Mouse (Mus musculus): Measurements from ENCODE around the gene Lrwd1. TPM values are rescaled to one million over a fixed set of nuclear protein-coding genes. Genes with fewer than 3 reads are reported as not detected.

Lrwd1 gene
- polyA plus RNA-seq (2016; fragmentation: Nextera tagmentation; extraction: Ambion mirVana) = 20.9 and 21.8 TPM in 2 replicates

DNA sequence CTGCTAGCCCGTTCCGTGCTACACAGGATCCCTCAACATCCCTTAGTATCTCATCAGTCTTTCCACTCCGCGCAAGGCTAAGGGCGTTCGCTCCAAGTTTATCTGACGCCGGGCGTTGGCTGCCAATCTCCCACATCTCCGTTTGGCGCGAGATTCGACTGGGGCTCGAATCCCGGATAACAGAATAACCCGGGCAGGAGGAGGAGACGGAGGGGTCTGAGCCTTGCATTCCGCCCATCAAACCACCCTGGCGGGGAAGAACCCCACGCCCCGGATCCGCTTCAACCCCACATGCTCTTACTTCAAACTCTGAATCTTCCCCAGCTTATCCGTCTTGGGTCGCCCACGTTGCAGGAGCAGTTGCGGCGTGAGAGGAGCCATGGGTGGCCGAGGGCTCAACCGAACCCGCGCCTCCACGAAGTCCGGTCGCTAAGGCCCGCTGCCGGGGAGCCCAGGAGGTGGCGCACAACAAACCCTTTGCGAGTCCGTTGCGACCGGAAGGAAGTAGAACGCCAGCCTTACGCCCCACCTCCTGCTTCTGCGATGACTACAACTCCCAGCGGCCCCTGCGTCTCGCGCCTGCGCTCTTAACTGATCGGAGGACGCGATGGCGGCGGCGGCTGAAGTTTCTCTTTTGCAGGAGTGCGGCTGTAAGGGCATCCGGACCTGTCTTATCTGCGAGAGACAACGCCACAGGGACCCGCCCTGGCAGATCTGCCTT is at the start of gene Lrwd1, which contains the start of gene Alkbh4:
Lrwd1 (minus strand) TSS at position 504 of the 721 bp plus-strand sequence.
Alkbh4 (plus strand) TSS at position 576 of the 721 bp plus-strand sequence.
- H3K9ac ChIP-seq = peak within 1 kb of the TSS; percentile 75
- under 1% methylated on average over 60 of the region's 60 CpGs for WGBS
- H3K36me3 ChIP-seq = peaks cover 52% of the 10 kb centered on the region
- H3K4me2 ChIP-seq = peak within 1 kb of the TSS; percentile 81
- H3K4me1 ChIP-seq (replicated peaks) = peaks cover 17% of the 10 kb centered on the region
- peak within 1 kb of the TSS; percentile 20 for H3K27ac ChIP-seq (ENCODE audit: poor library complexity, severe bottlenecking)
- H3K27me3 ChIP-seq (replicated peaks) = no peaks in the 10 kb centered on the region
- peak; percentile 91 for ATAC-seq (ENCODE audit: insufficient number of reproducible peaks, low FRiP score)
- H3K9me3 ChIP-seq (replicated peaks) = no peaks in the 10 kb centered on the region
- H3K4me3 ChIP-seq = peak within 1 kb of the TSS; percentile 65

DNA sequence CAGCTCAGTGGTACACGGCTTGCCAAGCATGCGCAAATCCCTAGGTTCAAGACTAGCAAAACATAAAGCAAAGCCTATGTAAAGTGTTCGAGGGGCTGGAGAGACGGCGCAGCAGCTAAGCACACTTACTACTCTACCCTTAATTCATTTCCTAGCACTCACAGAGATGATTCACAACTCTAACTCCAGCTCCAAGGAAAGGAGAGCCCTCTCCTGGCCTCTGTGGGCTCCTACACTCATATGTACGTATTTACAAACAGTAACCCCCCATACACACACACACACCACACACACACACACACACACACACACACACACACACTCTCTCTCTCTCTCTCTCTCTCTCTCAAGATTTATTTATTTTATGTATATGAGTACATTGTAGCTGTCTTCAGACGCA is 47.9 kb upstream of the Lrwd1 start:
- H3K4me1 ChIP-seq (replicated peaks) = no peaks in the 10 kb centered on the region
- H3K36me3 ChIP-seq = peaks cover 78% of the 10 kb centered on the region
- no peaks in the 10 kb centered on the region for H3K9me3 ChIP-seq (replicated peaks)
- H3K9ac ChIP-seq = no peak overlapping the region
- H3K4me2 ChIP-seq = no peak overlapping the region
- no peak for ATAC-seq (ENCODE audit: insufficient number of reproducible peaks, low FRiP score)
- H3K27ac ChIP-seq (ENCODE audit: poor library complexity, severe bottlenecking) = no peak overlapping the region
- no peak overlapping the region for H3K4me3 ChIP-seq
- H3K27me3 ChIP-seq (replicated peaks) = no peaks in the 10 kb centered on the region
- WGBS = 91% methylated on average over 7 of the region's 7 CpGs

GRCm38 (mm10) chr5:136182830-136183229 is 47.0 kb upstream of the Lrwd1 start:
- Histone ChIP-seq H3K36me3 (peaks cover 78% of the 10 kb centered on the region), H3K27ac (ENCODE audit: poor library complexity, severe bottlenecking) (no peak overlapping the region), H3K27me3 (replicated peaks) (no peaks in the 10 kb centered on the region), H3K9ac (no peak overlapping the region), H3K4me1 (replicated peaks) (no peaks in the 10 kb centered on the region), H3K4me2 (no peak overlapping the region), H3K9me3 (replicated peaks) (no peaks in the 10 kb centered on the region), H3K4me3 (no peak overlapping the region)
- no peak for ATAC-seq (ENCODE audit: insufficient number of reproducible peaks, low FRiP score)
- WGBS = 77% methylated on average over 4 of the region's 4 CpGs

DNA sequence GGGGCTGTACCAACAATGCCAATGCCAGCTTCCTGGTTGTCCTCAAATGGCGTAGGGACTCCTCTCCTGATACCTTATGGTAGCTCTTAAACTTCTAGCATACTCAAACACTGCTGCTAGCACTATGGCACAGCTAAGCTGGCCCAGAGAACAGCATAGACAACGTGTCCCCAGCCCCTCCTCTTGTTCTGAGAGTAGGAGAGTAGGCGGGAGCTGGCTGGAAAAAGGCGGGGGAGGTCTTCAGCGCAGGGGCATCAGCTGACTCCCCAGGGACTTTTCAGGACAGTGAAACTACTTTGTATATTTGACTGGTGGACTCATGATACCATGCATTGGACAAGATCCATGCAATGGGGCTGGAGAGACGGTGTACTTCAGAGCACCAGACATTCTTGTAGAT is 46.2 kb upstream of the Lrwd1 start:
- H3K27ac ChIP-seq (ENCODE audit: poor library complexity, severe bottlenecking) = no peak overlapping the region
- H3K36me3 ChIP-seq = peaks cover 76% of the 10 kb centered on the region
- H3K4me3 ChIP-seq = no peak overlapping the region
- H3K4me2 ChIP-seq = no peak overlapping the region
- no peaks in the 10 kb centered on the region for H3K27me3 ChIP-seq (replicated peaks)
- WGBS = 83% methylated on average over 6 of the region's 6 CpGs
- H3K4me1 ChIP-seq (replicated peaks) = peaks cover 6% of the 10 kb centered on the region
- H3K9me3 ChIP-seq (replicated peaks) = no peaks in the 10 kb centered on the region
- no peak for ATAC-seq (ENCODE audit: insufficient number of reproducible peaks, low FRiP score)
- no peak overlapping the region for H3K9ac ChIP-seq

GRCm38 (mm10) chr5:136181197-136181596 is 45.3 kb upstream of the Lrwd1 start:
- H3K36me3 ChIP-seq = peaks cover 72% of the 10 kb centered on the region
- 91% methylated on average over 6 of the region's 6 CpGs for WGBS
- ATAC-seq (ENCODE audit: insufficient number of reproducible peaks, low FRiP score) = no peak

DNA sequence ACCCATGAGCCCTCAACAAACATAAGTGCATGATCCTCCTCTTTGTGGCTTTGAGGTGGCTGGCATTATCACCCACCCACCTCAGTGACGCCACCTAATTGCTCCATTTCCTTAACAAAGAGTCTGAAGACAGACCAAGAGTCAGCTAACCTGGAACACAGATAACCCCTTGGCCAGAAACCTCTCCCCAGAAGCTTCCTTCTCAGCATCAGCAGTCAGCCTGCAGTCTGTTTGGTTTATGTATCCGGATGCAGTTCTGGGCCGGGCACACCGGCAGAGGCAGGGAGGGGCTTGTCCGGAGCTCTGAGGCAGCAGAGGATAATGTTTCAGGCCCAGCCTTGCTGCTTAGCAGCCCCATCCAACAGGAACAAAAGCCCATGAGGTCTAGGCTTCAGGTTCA is 43.7 kb upstream of the Lrwd1 start:
- Histone ChIP-seq H3K4me3 (no peak overlapping the region), H3K9me3 (replicated peaks) (no peaks in the 10 kb centered on the region), H3K27me3 (replicated peaks) (no peaks in the 10 kb centered on the region), H3K36me3 (peaks cover 56% of the 10 kb centered on the region), H3K4me2 (no peak overlapping the region), H3K9ac (no peak overlapping the region), H3K27ac (ENCODE audit: poor library complexity, severe bottlenecking) (no peak overlapping the region), H3K4me1 (replicated peaks) (peaks cover 9% of the 10 kb centered on the region)
- no peak for ATAC-seq (ENCODE audit: insufficient number of reproducible peaks, low FRiP score)
- WGBS = 80% methylated on average over 5 of the region's 5 CpGs

More at GRCm38 (mm10) chr5:136181197-136181596, 45.3 kb upstream of the Lrwd1 start:
- Histone ChIP-seq H3K4me3 (no peak overlapping the region), H3K4me2 (no peak overlapping the region), H3K4me1 (replicated peaks) (peaks cover 9% of the 10 kb centered on the region), H3K9me3 (replicated peaks) (no peaks in the 10 kb centered on the region), H3K27ac (ENCODE audit: poor library complexity, severe bottlenecking) (no peak overlapping the region), H3K9ac (no peak overlapping the region), H3K27me3 (replicated peaks) (no peaks in the 10 kb centered on the region)

- WGBS = 41% methylated on average over 9 of the region's 9 CpGs
- no peaks in the 10 kb centered on the region for H3K27me3 ChIP-seq (replicated peaks)
- ATAC-seq (ENCODE audit: insufficient number of reproducible peaks, low FRiP score) = no peak
Observed at GRCm38 (mm10) chr5:136173606-136174463, 38.0 kb upstream of the Lrwd1 start.

GRCm38 (mm10) chr5:136172939-136173338 is 37.1 kb upstream of the Lrwd1 start:
- WGBS = 77% methylated on average over 9 of the region's 9 CpGs
- peaks cover 15% of the 10 kb centered on the region for H3K4me1 ChIP-seq (replicated peaks)
- H3K9me3 ChIP-seq (replicated peaks) = peaks cover 5% of the 10 kb centered on the region
- H3K27ac ChIP-seq (ENCODE audit: poor library complexity, severe bottlenecking) = no peak overlapping the region
- H3K27me3 ChIP-seq (replicated peaks) = no peaks in the 10 kb centered on the region
- no peak overlapping the region for H3K9ac ChIP-seq
- no peak overlapping the region for H3K4me2 ChIP-seq
- H3K36me3 ChIP-seq = peaks cover 4% of the 10 kb centered on the region
- ATAC-seq (ENCODE audit: insufficient number of reproducible peaks, low FRiP score) = no peak
- no peak overlapping the region for H3K4me3 ChIP-seq

More at GRCm38 (mm10) chr5:136173606-136174463, 38.0 kb upstream of the Lrwd1 start:
- Histone ChIP-seq H3K4me1 (replicated peaks) (peaks cover 15% of the 10 kb centered on the region), H3K9me3 (replicated peaks) (no peaks in the 10 kb centered on the region), H3K4me2 (no peak overlapping the region), H3K9ac (no peak overlapping the region), H3K36me3 (peaks cover 13% of the 10 kb centered on the region), H3K27ac (ENCODE audit: poor library complexity, severe bottlenecking) (no peak overlapping the region), H3K4me3 (no peak overlapping the region)

DNA sequence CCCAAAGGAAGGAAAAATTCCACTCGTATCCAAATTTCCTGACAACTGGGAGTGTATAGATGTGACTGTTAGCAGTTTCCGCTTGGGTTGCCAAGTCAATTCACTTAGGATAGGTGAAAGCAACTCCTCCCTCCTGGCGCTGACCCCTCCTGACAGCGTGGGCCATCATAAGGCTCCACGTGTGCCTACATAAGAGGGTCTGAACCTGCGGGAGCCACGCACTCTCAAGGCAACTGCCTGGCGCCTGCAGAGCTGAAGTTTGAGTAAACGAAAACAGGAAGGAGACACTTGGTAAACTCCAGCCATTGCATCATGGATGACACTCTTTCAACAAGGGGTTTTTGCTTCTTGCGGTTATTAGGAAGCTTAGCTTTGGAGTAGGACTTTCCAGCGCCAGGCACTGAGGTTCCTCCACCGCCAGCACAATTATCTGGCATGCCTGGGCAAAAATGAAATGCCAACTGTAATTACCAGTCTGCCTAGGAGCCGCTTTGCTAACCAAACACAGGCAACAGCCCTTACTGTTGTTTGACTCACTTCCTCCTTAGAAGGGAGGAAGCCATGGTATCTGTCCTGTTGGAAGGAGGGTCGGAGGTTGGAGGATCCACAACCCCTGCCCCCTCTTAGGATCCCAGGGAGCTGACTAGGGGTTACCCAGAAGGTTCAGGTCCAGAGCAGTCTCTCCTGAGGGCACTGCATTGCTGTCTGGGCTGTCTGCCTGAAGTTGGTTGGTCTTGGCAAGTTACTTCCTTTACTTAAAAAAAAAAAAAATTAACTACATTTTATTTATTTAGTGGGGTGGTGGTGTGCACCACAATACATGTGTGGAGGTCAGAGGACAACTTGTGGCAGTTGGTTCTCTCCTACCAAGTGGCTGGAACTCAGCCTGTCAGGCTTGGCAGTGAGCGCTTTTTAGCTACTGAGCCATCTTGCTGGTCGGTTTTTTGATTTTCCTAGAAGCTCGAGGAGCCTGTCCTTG is 35.8 kb upstream of the Lrwd1 start:
- 29% methylated on average over 17 of the region's 17 CpGs for WGBS
- peak overlapping the region; percentile 59 for H3K4me3 ChIP-seq
- peaks cover 5% of the 10 kb centered on the region for H3K4me1 ChIP-seq (replicated peaks)
- peaks cover 7% of the 10 kb centered on the region for H3K9me3 ChIP-seq (replicated peaks)
- H3K9ac ChIP-seq = no peak overlapping the region
- H3K27me3 ChIP-seq (replicated peaks) = no peaks in the 10 kb centered on the region
- peak; percentile 30; the same call in 1 of the 2 replicates for ATAC-seq (ENCODE audit: insufficient number of reproducible peaks, low FRiP score)
- H3K27ac ChIP-seq (ENCODE audit: poor library complexity, severe bottlenecking) = no peak overlapping the region
- H3K36me3 ChIP-seq = no peaks in the 10 kb centered on the region
- peak overlapping the region; percentile 94 for H3K4me2 ChIP-seq

- ATAC-seq (ENCODE audit: insufficient number of reproducible peaks, low FRiP score) = peak; percentile 86
- Histone ChIP-seq H3K36me3 (no peaks in the 10 kb centered on the region), H3K4me2 (peak within 1 kb of the TSS; percentile 94), H3K9ac (peak within 1 kb of the TSS; percentile 66), H3K9me3 (replicated peaks) (peaks cover 7% of the 10 kb centered on the region), H3K27me3 (replicated peaks) (no peaks in the 10 kb centered on the region), H3K4me1 (replicated peaks) (peaks cover 5% of the 10 kb centered on the region), H3K27ac (ENCODE audit: poor library complexity, severe bottlenecking) (no peak within 1 kb of the TSS), H3K4me3 (peak within 1 kb of the TSS; percentile 59)
- WGBS = 5% methylated on average over 49 of the region's 49 CpGs
Observed at GRCm38 (mm10) chr5:136170512-136171362, 34.9 kb upstream of the Lrwd1 start, which contains the start of gene Orai2. Orai2 (minus strand) TSS chr5:136170713.

Data from heart, embryonic 12.5 days (tissue).